Mouse (Mus musculus) adrenal gland, adult 18-20 months (tissue): Measurements from ENCODE around the gene Nrxn2. TPM values are rescaled to one million over a fixed set of nuclear protein-coding genes. Genes with fewer than 3 reads are reported as not detected.

Source experiments
- DNase-seq, 2 experiments: peaks; one replicate each; pipeline ENCODE4 v3.0.0; 2021 to 2022; ENCODE audit warnings: low spot score in 2 of 2
- total RNA-seq, 2 experiments: library from RNA; stranded (reverse); gene quantifications; 1 replicate in 1 of 2; 2 replicates in 1 of 2; pipeline ENCODE4 v1.2.3; 2021

Gene Nrxn2
- total RNA-seq, 2 experiments from 2014 or later = 6.8 to 7.4 TPM

GRCm38 (mm10) chr19:6491538-6491937 is 73.0 kb downstream of the Nrxn2 start:
- no peak for DNase-seq

GRCm38 (mm10) chr19:6492124-6492523 is 73.6 kb downstream of the Nrxn2 start:
- DNase-seq = peak; percentile 51 to 63

GRCm38 (mm10) chr19:6493219-6493618 is 74.7 kb downstream of the Nrxn2 start:
- no peak for DNase-seq

- DNase-seq = no peak
Measured at GRCm38 (mm10) chr19:6494032-6494431, 75.5 kb downstream of the Nrxn2 start.

GRCm38 (mm10) chr19:6494504-6495170 is 76.1 kb downstream of the Nrxn2 start:
- DNase-seq = no peak

- DNase-seq = no peak
Measured at GRCm38 (mm10) chr19:6495714-6496113, 77.2 kb downstream of the Nrxn2 start.

GRCm38 (mm10) chr19:6496462-6497149 is 78.1 kb downstream of the Nrxn2 start:
- DNase-seq = no peak

GRCm38 (mm10) chr19:6497150-6497801 is 78.7 kb downstream of the Nrxn2 start:
- no peak for DNase-seq

GRCm38 (mm10) chr19:6497803-6498202 is 79.3 kb downstream of the Nrxn2 start:
- no peak for DNase-seq

- no peak for DNase-seq
Measured at GRCm38 (mm10) chr19:6498350-6499131, 80.0 kb downstream of the Nrxn2 start.

GRCm38 (mm10) chr19:6499860-6500635 is 81.5 kb downstream of the Nrxn2 start:
- DNase-seq = no peak

- no peak for DNase-seq
Measured at GRCm38 (mm10) chr19:6500636-6501025, 82.1 kb downstream of the Nrxn2 start.

GRCm38 (mm10) chr19:6502035-6502541 is 83.6 kb downstream of the Nrxn2 start:
- DNase-seq = peak; percentile 53 to 57

GRCm38 (mm10) chr19:6502543-6503319 is 84.2 kb downstream of the Nrxn2 start:
- peak; percentile 45 to 56 for DNase-seq

- DNase-seq = peak in 1 of 2 experiments; percentile 31
Measured at GRCm38 (mm10) chr19:6503926-6504655, 85.6 kb downstream of the Nrxn2 start.

- DNase-seq = no peak
Measured at GRCm38 (mm10) chr19:6504656-6505045, 86.1 kb downstream of the Nrxn2 start.

GRCm38 (mm10) chr19:6507393-6507792 is 88.9 kb downstream of the Nrxn2 start:
- DNase-seq = no peak

GRCm38 (mm10) chr19:6509881-6510280 is 91.3 kb downstream of the Nrxn2 start:
- no peak for DNase-seq

GRCm38 (mm10) chr19:6510546-6510945 is 92.0 kb downstream of the Nrxn2 start:
- no peak for DNase-seq
